Mouse (Mus musculus) limb, embryonic 10.5 days (tissue): ENCODE measurements around the gene Sco1. TPM values are rescaled to one million over a fixed set of nuclear protein-coding genes. Genes with fewer than 3 reads are reported as not detected.

Experiments used
- DNase-seq: peaks from one replicate; pipeline ENCODE4 v3.0.0-alpha.2; 2017; ENCODE audit warnings: low spot score
- H3K27ac ChIP-seq: fragments of 300-500 bp; sonication (generic); 2 replicates; pipeline ENCODE4 v1.5.1; 2016; ENCODE audit warnings: mild to moderate bottlenecking
- H3K27me3 ChIP-seq: fragments of 300-500 bp; sonication (generic); 2 replicates; pipeline ENCODE4 v1.6.1; 2016; ENCODE audit warnings: low read depth, mild to moderate bottlenecking; ENCODE audit not compliant: poor library complexity, severe bottlenecking
- H3K36me3 ChIP-seq: fragments of 300-500 bp; sonication (generic); 2 replicates; pipeline ENCODE4 v1.6.1; 2016; ENCODE audit warnings: mild to moderate bottlenecking, moderate library complexity
- H3K4me1 ChIP-seq: fragments of 300-500 bp; sonication (generic); 2 replicates; pipeline ENCODE4 v1.6.1; 2016
- H3K4me3 ChIP-seq: fragments of 300-500 bp; sonication (generic); 2 replicates; pipeline ENCODE4 v1.5.1; 2016; ENCODE audit warnings: mild to moderate bottlenecking, moderate library complexity
- H3K9me3 ChIP-seq: fragments of 300-500 bp; sonication (generic); replicated peaks from 2 replicates; pipeline ENCODE4 v1.6.1; 2016; ENCODE audit warnings: mild to moderate bottlenecking
- WGBS: fragments of 180-500 bp; shearing (Covaris S2); methylation state at CpG from one replicate; pipeline ENCODE4 v1.1.7; 2016; 5-methylcytosine and 5-hydroxymethylcytosine counted together
- polyA plus RNA-seq: library from polyadenylated mRNA; unstranded; fragments of >200 nt; fragmentation: Nextera tagmentation; extraction: Ambion mirVana; gene quantifications from 2 replicates; pipeline ENCODE4 v1.2.1, GENCODE M21; 2016

Gene Sco1
- polyA plus RNA-seq, 1 experiment from 2014 or later: 24.7 TPM

DNA sequence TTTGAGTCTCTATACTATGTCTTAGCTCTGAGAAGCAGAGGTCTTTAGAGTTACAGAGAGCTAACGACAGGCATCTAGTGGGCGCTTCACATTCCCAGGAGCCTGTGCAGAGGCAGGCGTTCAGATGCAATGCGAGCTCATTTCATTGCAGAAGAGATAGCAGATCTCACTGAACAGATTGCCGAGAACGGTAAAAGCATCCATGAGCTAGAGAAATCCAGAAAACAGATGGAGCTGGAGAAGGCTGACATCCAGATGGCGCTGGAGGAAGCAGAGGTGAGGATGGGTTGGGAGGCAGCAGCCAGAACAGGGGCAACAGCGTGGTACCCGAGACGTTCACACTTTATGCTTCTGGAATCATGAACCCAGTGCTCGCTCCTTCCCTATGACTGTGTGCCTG, 46.0 kb downstream of the Sco1 start:
- Histone ChIP-seq H3K27me3 (peaks cover 27% of the 10 kb centered on the region; the same call in 1 of the 2 replicates), H3K36me3 (no peaks in the 10 kb centered on the region), H3K9me3 (no peaks in the 10 kb centered on the region), H3K4me1 (no peaks in the 10 kb centered on the region), H3K27ac (no peak overlapping the region), H3K4me3 (no peak overlapping the region)
- WGBS: 83% methylated on average over 11 of the region's 11 CpGs
- no peak for DNase-seq

DNA sequence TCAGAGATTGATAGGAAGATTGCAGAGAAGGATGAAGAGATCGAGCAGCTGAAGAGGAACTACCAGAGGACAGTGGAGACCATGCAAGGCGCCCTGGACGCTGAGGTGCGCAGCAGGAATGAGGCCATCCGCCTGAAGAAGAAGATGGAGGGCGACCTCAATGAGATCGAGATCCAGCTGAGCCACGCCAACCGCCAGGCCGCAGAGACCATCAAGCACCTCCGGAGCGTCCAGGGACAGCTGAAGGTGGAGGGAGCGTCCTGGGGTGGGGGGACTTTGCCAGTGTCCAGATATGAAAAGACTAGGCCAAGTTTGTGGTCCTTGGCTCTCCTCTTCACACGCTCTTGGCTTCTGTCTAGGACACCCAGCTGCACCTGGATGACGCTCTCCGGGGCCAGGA, 46.8 kb downstream of the Sco1 start:
- Histone ChIP-seq H3K36me3 (no peaks in the 10 kb centered on the region), H3K9me3 (no peaks in the 10 kb centered on the region), H3K4me3 (no peak overlapping the region), H3K27me3 (peaks cover 19% of the 10 kb centered on the region; the same call in 1 of the 2 replicates), H3K27ac (no peak overlapping the region), H3K4me1 (no peaks in the 10 kb centered on the region)
- WGBS: 95% methylated on average over 16 of the region's 16 CpGs
- no peak for DNase-seq

DNA sequence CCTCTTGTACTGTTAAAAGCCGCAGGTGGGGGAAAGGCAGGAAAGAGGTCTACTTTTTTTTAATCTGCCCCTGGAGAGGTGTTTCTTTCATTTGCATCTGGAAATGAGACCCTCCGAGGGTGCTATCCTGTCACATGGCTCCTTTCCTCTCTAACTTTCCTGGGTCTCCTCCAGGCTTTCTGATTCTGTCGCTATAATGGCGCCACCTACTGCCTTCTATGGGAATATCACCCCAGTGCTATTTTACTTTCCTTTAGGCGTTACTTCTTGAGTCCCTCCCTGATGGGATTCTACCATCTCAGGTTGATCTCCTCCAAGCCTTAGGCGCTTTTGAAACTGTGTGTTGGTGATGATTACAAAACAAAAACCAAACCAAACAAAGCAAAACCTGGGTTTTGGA, 47.7 kb downstream of the Sco1 start:
- 38% methylated on average over 6 of the region's 6 CpGs for WGBS

GRCm38 (mm10) chr11:67101713-67102112, 49.2 kb downstream of the Sco1 start:
- DNase-seq: no peak
- WGBS: 31% methylated on average over 8 of the region's 8 CpGs
- no peaks in the 10 kb centered on the region for H3K9me3 ChIP-seq

More for the DNA sequence above, 47.7 kb downstream of the Sco1 start:
- Histone ChIP-seq H3K4me3 (no peak overlapping the region), H3K9me3 (no peaks in the 10 kb centered on the region), H3K27me3 (peaks cover 10% of the 10 kb centered on the region; the same call in 1 of the 2 replicates), H3K36me3 (no peaks in the 10 kb centered on the region), H3K4me1 (no peaks in the 10 kb centered on the region), H3K27ac (no peak overlapping the region)
- no peak for DNase-seq

DNA sequence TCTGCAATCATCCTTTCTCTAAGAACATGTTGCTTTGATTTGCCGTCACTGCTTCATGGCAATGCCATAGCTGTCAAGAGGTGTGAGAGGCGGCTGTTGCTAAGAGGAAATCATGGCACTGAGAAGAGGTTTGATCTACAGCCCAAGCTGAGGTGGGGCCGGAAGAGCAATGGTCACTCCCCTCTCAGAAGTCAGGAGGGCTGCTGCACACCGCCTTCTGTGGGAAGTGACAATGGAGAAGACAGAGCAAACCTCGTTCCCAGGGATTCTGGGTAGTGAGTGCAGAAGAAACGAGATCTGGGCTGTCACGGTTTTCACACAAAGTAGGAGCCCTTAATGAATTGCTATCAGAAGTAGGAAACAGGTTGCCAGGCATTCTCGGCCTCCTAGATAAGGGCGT, 50.8 kb downstream of the Sco1 start:
- no peaks in the 10 kb centered on the region for H3K36me3 ChIP-seq
- no peaks in the 10 kb centered on the region for H3K4me1 ChIP-seq
- H3K4me3 ChIP-seq: no peak overlapping the region
- H3K9me3 ChIP-seq: no peaks in the 10 kb centered on the region
- no peak for DNase-seq
- H3K27ac ChIP-seq: no peak overlapping the region
- H3K27me3 ChIP-seq: peaks cover 7% of the 10 kb centered on the region; the same call in 1 of the 2 replicates
- WGBS: 82% methylated on average over 9 of the region's 9 CpGs

More at GRCm38 (mm10) chr11:67101713-67102112, 49.2 kb downstream of the Sco1 start:
- Histone ChIP-seq H3K36me3 (no peaks in the 10 kb centered on the region), H3K27me3 (peaks cover 7% of the 10 kb centered on the region; the same call in 1 of the 2 replicates), H3K27ac (no peak overlapping the region), H3K4me1 (no peaks in the 10 kb centered on the region), H3K4me3 (no peak overlapping the region)

- H3K27me3 ChIP-seq: peaks cover 4% of the 10 kb centered on the region; the same call in 1 of the 2 replicates
- H3K4me3 ChIP-seq: no peak overlapping the region
- WGBS: 67% methylated on average over 1 of the region's 1 CpGs
- H3K27ac ChIP-seq: no peak overlapping the region
- no peak for DNase-seq
- no peaks in the 10 kb centered on the region for H3K9me3 ChIP-seq
- H3K4me1 ChIP-seq: no peaks in the 10 kb centered on the region
- no peaks in the 10 kb centered on the region for H3K36me3 ChIP-seq
These were observed 51.8 kb downstream of the Sco1 start for GRCm38 (mm10) chr11:67104242-67104641.

DNA sequence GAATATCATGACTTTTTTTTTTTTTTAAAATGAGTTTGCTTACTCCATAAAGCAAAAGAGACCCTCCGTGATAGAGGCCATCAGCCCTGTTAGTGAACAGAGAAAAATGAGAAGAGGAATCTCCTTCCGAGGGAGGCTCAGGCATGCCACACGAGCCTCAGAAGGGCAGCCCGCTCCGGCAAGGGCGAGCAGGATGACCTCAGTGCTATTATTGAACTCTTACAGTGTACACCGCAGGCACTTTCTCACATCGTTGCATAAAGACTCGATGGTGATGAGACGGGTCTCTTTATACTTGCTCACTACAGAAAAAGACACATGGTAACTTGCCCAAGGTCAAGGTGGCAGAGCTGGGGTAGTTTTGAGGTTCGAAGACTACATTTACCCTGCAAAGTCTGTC, 52.2 kb downstream of the Sco1 start:
- no peak overlapping the region for H3K27ac ChIP-seq
- no peaks in the 10 kb centered on the region for H3K36me3 ChIP-seq
- WGBS: 83% methylated on average over 11 of the region's 11 CpGs
- H3K27me3 ChIP-seq: no peaks in the 10 kb centered on the region; the same call in 1 of the 2 replicates
- no peak overlapping the region for H3K4me3 ChIP-seq
- no peak for DNase-seq
- no peaks in the 10 kb centered on the region for H3K9me3 ChIP-seq
- no peaks in the 10 kb centered on the region for H3K4me1 ChIP-seq

DNA sequence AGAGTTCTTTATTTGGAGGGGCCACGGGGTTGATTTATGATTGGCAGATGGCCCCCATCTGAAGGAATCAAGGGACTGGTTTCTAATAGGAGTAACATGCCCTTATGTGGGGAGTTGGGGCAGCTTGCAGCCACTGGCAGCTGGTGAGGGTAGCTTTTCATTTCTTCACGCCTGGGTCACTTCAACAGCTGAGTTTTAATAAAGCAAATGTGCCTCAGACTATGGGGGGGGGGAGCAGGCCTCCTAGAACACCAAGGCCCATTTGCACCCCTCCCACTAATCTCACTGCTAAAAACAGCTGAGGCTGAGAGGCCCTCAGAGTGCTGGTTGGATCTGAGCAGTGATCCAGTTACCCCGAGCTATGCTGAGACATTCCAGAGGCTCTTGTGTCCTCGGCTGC, 53.2 kb downstream of the Sco1 start:
- Histone ChIP-seq H3K27ac (no peak overlapping the region), H3K9me3 (no peaks in the 10 kb centered on the region), H3K4me3 (no peak overlapping the region), H3K36me3 (no peaks in the 10 kb centered on the region), H3K4me1 (no peaks in the 10 kb centered on the region), H3K27me3 (no peaks in the 10 kb centered on the region)
- no peak for DNase-seq
- 61% methylated on average over 4 of the region's 4 CpGs for WGBS

GRCm38 (mm10) chr11:67106973-67107372, 54.5 kb downstream of the Sco1 start:
- 0 out of 2 replicates have a peak, but pooled peaks cover 3% of the 10 kb centered on the region for H3K4me1 ChIP-seq
- H3K36me3 ChIP-seq: no peaks in the 10 kb centered on the region
- WGBS: 90% methylated on average over 10 of the region's 10 CpGs
- DNase-seq: no peak
- H3K27me3 ChIP-seq: no peaks in the 10 kb centered on the region
- H3K27ac ChIP-seq: no peak overlapping the region; the same call in 1 of the 2 replicates
- H3K9me3 ChIP-seq: no peaks in the 10 kb centered on the region
- no peak overlapping the region for H3K4me3 ChIP-seq

DNA sequence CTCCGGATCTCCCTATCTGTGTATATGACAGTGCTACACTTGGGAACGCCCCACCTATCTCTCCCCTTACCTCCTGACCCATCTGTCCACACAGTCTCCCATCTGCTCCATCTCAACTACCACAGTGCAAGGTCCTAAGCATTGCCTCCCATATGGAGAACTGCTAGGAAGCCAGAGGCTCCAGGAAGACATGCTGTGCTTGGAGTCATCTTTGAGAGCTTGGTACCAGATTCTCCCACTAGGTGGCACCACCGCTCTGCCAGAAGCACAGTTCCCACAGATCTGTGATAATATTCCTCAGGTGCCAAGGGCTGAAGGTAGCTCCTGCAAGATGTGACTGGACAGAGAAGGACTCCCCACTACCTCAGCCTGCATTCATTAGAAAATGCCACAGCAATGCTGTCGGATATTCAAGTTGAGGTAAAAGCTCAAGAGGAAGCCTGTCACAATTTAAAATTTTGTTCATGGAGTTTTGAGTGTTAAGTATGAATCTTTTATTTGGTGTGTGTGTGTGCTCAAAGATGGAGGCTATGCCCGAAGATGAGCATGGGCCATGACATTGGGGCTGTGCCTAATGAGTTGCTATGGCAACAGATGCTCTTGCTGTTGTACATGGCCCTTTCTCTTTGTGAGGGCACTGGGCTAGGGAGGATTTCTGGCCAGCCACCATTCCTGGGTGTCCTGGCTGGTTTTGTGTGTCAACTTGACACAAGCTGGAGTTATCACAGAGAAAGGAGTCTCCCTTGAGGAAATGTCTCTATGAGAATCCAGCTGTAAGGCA, 57.9 kb downstream of the Sco1 start:
- WGBS: 39% methylated on average over 5 of the region's 5 CpGs
- Histone ChIP-seq H3K4me1 (0 out of 2 replicates have a peak, but pooled peaks cover 3% of the 10 kb centered on the region), H3K27ac (no peak overlapping the region), H3K9me3 (no peaks in the 10 kb centered on the region), H3K27me3 (no peaks in the 10 kb centered on the region), H3K4me3 (no peak overlapping the region), H3K36me3 (no peaks in the 10 kb centered on the region)
- DNase-seq: peak; percentile 78

- Histone ChIP-seq H3K36me3 (no peaks in the 10 kb centered on the region), H3K4me3 (no peak overlapping the region), H3K4me1 (0 out of 2 replicates have a peak, but pooled peaks cover 3% of the 10 kb centered on the region), H3K27me3 (no peaks in the 10 kb centered on the region), H3K9me3 (no peaks in the 10 kb centered on the region), H3K27ac (no peak overlapping the region)
- 40% methylated on average over 11 of the region's 11 CpGs for WGBS
- peak; percentile 74 for DNase-seq
These were observed 59.8 kb downstream of the Sco1 start for GRCm38 (mm10) chr11:67112019-67112850.

GRCm38 (mm10) chr11:67112851-67113202, 60.4 kb downstream of the Sco1 start:
- H3K4me3 ChIP-seq: no peak overlapping the region
- H3K36me3 ChIP-seq: no peaks in the 10 kb centered on the region
- H3K9me3 ChIP-seq: no peaks in the 10 kb centered on the region
- peak; percentile 83 for DNase-seq
- H3K4me1 ChIP-seq: 0 out of 2 replicates have a peak, but pooled peaks cover 3% of the 10 kb centered on the region
- no peaks in the 10 kb centered on the region for H3K27me3 ChIP-seq
- WGBS: 43% methylated on average over 11 of the region's 11 CpGs
- no peak overlapping the region for H3K27ac ChIP-seq

DNA sequence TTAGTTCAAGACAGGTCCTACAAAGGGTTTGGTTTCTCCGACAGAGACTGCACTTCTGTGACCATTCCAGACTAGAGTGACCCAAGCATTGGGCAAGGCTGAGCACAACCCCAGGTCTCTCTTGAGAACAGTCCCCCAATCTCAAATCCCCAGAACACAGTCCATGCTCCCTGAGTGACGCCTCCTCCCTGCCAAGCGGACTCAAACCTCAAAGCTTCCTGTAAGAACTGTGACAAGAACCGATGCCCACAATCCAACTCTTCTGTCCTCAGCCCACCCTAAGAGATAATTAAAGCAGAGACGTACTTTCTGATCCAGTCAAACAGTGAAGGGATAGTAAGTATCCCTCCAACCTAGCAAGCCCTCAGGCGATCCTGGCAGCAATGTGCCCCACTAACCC, 60.9 kb downstream of the Sco1 start:
- Histone ChIP-seq H3K36me3 (no peaks in the 10 kb centered on the region), H3K9me3 (no peaks in the 10 kb centered on the region), H3K4me3 (no peak overlapping the region), H3K4me1 (0 out of 2 replicates have a peak, but pooled peaks cover 3% of the 10 kb centered on the region), H3K27me3 (no peaks in the 10 kb centered on the region), H3K27ac (no peak overlapping the region)
- no peak for DNase-seq
- 87% methylated on average over 6 of the region's 6 CpGs for WGBS
